Mouse (Mus musculus): Measurements from ENCODE around the gene Gm14305.
"Not testable (repeated sequence)": the region's sequence is repeated elsewhere in the genome, so short reads cannot be mapped to it uniquely, and the experiment has no call there.

- not testable (repeated sequence) for TF ChIP-seq CTCF (IDR thresholded peaks at IDR 0.05; ENCODE audit: low read depth, low read length); POLR2A (IDR thresholded peaks at IDR 0.05; ENCODE audit: extremely low read depth, insufficient read depth, low read length)
These were observed 37.9 kb upstream of the Gm14305 start, which contains the start of gene Zfp973 for GRCm38 (mm10) chr2:176670222-176670621.

All from liver, adult 2 months (tissue).